Mouse (Mus musculus) forebrain, postnatal 0 days (tissue): ENCODE measurements at regions not wholly inside any gene's neighbourhood (a gene's known extent, or its start where the extent isn't known, plus 50 kb on each side); places are given as distances from the start of the nearest gene placed in this dataset.

Source experiments
- ATAC-seq: fragments of 200-750 bp; cut with Nextera tagmentation; 2 replicates; pipeline ENCODE4 v1.8.0; 2017; ENCODE audit warnings: mild to moderate bottlenecking, moderate library complexity
- DNase-seq: peaks from one replicate; pipeline ENCODE4 v3.0.0-alpha.2; 2015
- H3K27ac ChIP-seq: fragments of 300-500 bp; sonication (generic); 2 replicates; pipeline ENCODE4 v1.5.1; 2014; ENCODE audit warnings: low read depth, mild to moderate bottlenecking, antibody characterized with exemption, low read length, moderate library complexity, mixed read lengths
- H3K27me3 ChIP-seq: fragments of 300-500 bp; sonication (generic); 2 replicates; pipeline ENCODE4 v1.6.1; 2014; ENCODE audit warnings: mild to moderate bottlenecking, low read length, mixed read lengths; ENCODE audit not compliant: insufficient read depth
- H3K36me3 ChIP-seq: fragments of 300-500 bp; sonication (generic); 2 replicates; pipeline ENCODE4 v1.6.1; 2014; ENCODE audit warnings: mild to moderate bottlenecking, moderate library complexity; ENCODE audit not compliant: insufficient read depth
- H3K4me1 ChIP-seq: fragments of 300-500 bp; sonication (generic); 2 replicates; pipeline ENCODE4 v1.6.1; 2014; ENCODE audit warnings: antibody characterized with exemption; ENCODE audit not compliant: insufficient read depth
- H3K4me2 ChIP-seq: fragments of 300-500 bp; sonication (generic); 2 replicates; pipeline ENCODE4 v1.6.1; 2014; ENCODE audit warnings: low read depth, mild to moderate bottlenecking, moderate library complexity
- H3K4me3 ChIP-seq: fragments of 300-500 bp; sonication (generic); 2 replicates; pipeline ENCODE4 v1.5.1; 2014; ENCODE audit warnings: low read depth, low read length, mixed read lengths
- H3K9ac ChIP-seq: fragments of 300-500 bp; sonication (generic); 2 replicates; pipeline ENCODE4 v1.6.1; 2014; ENCODE audit warnings: mild to moderate bottlenecking
- H3K9me3 ChIP-seq: fragments of 300-500 bp; sonication (generic); 2 replicates; pipeline ENCODE4 v1.6.1; 2016; ENCODE audit warnings: low read length
- CTCF ChIP-seq: sonication (generic); IDR thresholded peaks from 2 replicates; pipeline ENCODE4 v1.5.1; 2016; ENCODE audit warnings: antibody characterized with exemption, control low read depth, low read depth
- WGBS: fragments of 180-500 bp; shearing (Covaris S2); extraction: QIAGEN DNeasy Blood & Tissue Kit; methylation state at CpG from one replicate; pipeline ENCODE4 v1.1.7; 2014; 5-methylcytosine and 5-hydroxymethylcytosine counted together

DNA sequence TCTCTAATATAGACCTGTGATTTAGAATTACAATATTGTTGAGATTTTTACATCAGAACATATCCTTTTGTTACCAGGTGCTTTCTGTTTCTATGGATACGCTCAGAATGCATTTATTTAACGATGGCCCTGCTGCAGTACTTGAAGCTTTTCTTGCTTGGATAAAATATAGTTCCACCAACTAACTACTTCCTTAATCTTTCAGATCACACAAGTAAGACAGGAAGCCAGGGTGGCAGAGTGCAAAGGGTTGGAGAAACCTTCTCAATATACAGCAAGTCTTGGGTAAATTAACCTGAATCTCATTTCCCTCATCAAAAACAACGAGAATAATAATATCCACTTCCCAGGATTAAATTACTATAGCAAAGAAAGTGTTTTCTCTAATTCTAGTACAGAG lies 193.1 kb upstream of the Acvr2a start:
- H3K4me2 ChIP-seq, result no peak overlapping the region
- no peaks in the 10 kb centered on the region for H3K27me3 ChIP-seq
- no peak overlapping the region for H3K27ac ChIP-seq
- no peaks in the 10 kb centered on the region for H3K36me3 ChIP-seq
- no peak overlapping the region for H3K4me3 ChIP-seq
- DNase-seq, result no peak
- H3K9me3 ChIP-seq, result no peaks in the 10 kb centered on the region
- no peak for TF ChIP-seq CTCF
- H3K9ac ChIP-seq, result no peak overlapping the region
- 43% methylated on average over 3 of the region's 3 CpGs for WGBS
- no peaks in the 10 kb centered on the region for H3K4me1 ChIP-seq
- ATAC-seq, result no peak

DNA sequence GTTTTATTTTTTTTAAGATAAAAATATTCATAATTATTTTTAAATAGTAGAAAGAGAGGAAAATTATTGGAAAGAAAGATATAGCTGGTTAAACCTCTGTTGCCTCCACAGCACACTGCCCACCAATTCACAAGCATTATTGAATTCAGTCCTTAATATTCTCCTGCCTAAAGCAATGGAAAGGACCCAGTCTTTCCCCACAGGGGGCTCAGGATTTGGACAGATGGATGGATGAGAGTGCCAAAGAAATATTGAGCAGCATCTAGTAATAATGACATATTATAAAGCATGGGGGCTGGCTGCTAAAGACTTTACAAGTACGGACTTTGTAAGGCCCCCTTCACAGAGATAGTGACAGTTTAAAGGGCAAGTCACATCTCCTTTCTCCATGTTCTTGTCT lies 191.6 kb upstream of the Acvr2a start:
- 70% methylated on average over 1 of the region's 1 CpGs for WGBS
- ATAC-seq (no peak), DNase-seq (no peak)

DNA sequence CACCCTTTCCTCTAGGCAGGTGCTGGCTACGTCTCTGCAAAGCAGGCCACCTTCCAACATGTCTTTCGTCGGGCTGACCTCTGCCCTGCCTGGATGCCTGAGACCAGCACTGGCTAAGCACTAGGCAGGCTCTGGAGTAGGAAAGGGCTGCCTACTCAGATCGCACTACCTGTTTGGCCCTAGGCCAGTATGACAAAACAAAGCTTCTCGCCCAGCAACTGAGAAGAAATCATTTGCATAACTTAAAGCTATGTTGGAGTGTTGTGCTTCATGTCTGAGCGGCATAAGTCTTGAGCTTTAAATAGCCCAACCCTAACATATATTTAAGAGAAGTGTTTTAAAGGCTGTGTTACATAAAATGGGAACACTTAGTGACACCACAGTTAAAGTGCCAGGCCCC lies 189.9 kb upstream of the Acvr2a start:
- no peaks in the 10 kb centered on the region for H3K27me3 ChIP-seq
- TF ChIP-seq CTCF, result no peak
- no peak overlapping the region for H3K4me3 ChIP-seq
- H3K27ac ChIP-seq, result no peak overlapping the region
- DNase-seq (no peak), ATAC-seq (peak; percentile 33; the same call in 1 of the 2 replicates)
- no peak overlapping the region for H3K9ac ChIP-seq
- H3K4me2 ChIP-seq, result no peak overlapping the region
- 43% methylated on average over 6 of the region's 6 CpGs for WGBS
- no peaks in the 10 kb centered on the region for H3K9me3 ChIP-seq
- no peaks in the 10 kb centered on the region for H3K36me3 ChIP-seq
- no peaks in the 10 kb centered on the region for H3K4me1 ChIP-seq

More for the DNA sequence above, 191.6 kb upstream of the Acvr2a start:
- H3K27me3 ChIP-seq, result no peaks in the 10 kb centered on the region
- no peak overlapping the region for H3K27ac ChIP-seq
- H3K36me3 ChIP-seq, result no peaks in the 10 kb centered on the region
- no peak overlapping the region for H3K9ac ChIP-seq
- H3K4me3 ChIP-seq, result no peak overlapping the region
- no peaks in the 10 kb centered on the region for H3K9me3 ChIP-seq
- no peak for TF ChIP-seq CTCF
- H3K4me1 ChIP-seq, result no peaks in the 10 kb centered on the region
- no peak overlapping the region for H3K4me2 ChIP-seq

DNA sequence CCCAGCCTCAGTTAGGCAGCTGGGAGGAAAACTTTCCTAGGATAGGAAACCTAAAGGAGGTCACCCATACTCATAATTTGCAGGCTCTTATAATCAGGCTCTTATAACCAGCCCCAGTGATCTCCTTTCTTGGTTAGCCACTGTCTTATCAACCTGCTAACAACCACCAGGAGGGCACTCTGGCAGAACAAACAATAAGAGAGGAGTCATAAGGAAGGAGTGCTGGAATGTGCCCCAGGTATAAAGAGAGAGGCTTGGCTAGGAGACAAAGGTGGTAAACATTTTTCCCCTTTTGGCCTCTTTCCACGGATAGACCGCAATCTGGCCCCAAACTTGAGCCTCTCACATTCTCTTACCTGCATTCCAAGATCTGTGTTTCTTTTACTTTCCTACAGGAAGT lies 189.4 kb upstream of the Acvr2a start:
- WGBS, result 83% methylated on average over 2 of the region's 2 CpGs
- ATAC-seq (no peak), DNase-seq (no peak)
- no peak overlapping the region for H3K27ac ChIP-seq
- H3K4me2 ChIP-seq, result no peak overlapping the region
- H3K27me3 ChIP-seq, result no peaks in the 10 kb centered on the region
- no peak overlapping the region for H3K9ac ChIP-seq
- TF ChIP-seq CTCF, result no peak
- H3K4me3 ChIP-seq, result no peak overlapping the region
- no peaks in the 10 kb centered on the region for H3K4me1 ChIP-seq
- H3K9me3 ChIP-seq, result no peaks in the 10 kb centered on the region
- no peaks in the 10 kb centered on the region for H3K36me3 ChIP-seq

DNA sequence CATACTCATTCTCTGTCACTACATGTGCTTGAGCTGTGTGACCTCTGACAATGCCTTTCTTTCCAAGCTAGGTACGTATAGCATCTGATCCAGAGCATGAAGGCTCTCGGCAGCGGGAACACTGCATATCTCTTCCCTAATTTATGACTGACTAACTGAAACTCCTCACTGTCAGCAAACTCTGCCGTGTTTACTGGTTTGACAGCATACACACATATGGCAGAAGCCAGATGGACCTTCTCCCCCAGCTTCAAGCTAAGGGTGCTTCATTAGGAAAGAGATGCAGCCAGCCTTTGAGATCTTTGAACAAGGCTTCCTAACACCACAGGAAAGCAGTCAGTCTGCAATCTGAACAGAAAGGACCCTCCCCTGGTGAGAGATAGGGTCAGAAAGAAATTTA lies 186.9 kb upstream of the Acvr2a start:
- 63% methylated on average over 4 of the region's 4 CpGs for WGBS
- H3K4me1 ChIP-seq, result no peaks in the 10 kb centered on the region
- no peak overlapping the region for H3K9ac ChIP-seq
- ATAC-seq, result peak; percentile 73
- H3K4me2 ChIP-seq, result no peak overlapping the region
- no peak for TF ChIP-seq CTCF
- H3K27me3 ChIP-seq, result no peaks in the 10 kb centered on the region
- H3K9me3 ChIP-seq, result no peaks in the 10 kb centered on the region
- DNase-seq, result peak; percentile 57
- no peak overlapping the region for H3K4me3 ChIP-seq
- no peaks in the 10 kb centered on the region for H3K36me3 ChIP-seq
- H3K27ac ChIP-seq, result no peak overlapping the region

DNA sequence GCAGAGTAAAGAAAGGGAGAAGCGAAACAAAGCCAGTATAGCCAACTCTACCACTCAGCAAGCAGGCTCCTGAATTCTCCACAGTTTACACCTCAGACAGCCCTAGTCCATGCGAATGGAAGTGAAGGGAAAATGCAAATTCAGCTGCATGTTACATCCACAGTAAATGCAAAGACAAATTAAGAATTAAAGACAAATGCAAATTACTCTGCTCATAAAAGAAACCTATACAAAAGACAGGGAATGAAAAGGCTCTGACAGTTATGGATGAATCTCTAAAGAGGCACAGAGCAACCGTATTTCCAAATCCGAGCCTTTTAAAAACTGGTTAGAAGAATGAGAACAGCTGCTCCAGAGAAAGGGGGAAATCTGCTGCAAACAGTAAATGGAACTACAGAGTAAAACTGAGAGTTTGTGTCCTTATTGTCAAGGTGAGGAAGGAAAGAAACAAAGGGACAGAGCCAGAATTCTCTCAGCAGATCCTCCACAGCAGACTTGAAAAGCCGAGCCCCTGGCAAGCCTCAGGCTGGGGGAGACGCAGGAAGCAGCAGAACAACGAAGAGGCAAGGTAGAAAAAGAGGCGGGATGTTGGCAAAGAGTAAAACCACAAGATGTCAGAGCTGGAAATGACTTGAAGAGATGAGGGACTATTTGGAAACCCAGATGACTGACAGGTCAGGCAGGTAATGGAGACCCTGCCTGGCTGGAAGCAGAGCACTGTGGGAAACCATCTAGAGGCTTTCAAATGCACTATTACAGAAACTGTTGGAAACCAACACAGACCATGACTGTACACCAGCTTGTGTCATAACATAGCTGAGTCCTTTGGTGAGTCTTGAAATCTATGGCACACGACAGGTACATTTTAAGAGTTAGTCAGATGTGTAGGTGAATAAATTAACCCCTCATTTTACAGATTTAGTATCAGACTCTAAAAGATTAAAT lies 184.5 kb upstream of the Acvr2a start:
- Histone ChIP-seq H3K4me3 (no peak overlapping the region), H3K9me3 (no peaks in the 10 kb centered on the region), H3K36me3 (no peaks in the 10 kb centered on the region), H3K4me1 (no peaks in the 10 kb centered on the region), H3K9ac (no peak overlapping the region; the same call in 1 of the 2 replicates), H3K4me2 (no peak overlapping the region), H3K27ac (no peak overlapping the region), H3K27me3 (no peaks in the 10 kb centered on the region)
- 26% methylated on average over 9 of the region's 9 CpGs for whole genome bisulfite sequencing
- DNase-seq, result peak; percentile 29
- ATAC-seq, result peak; percentile 54; the same call in 1 of the 2 replicates
- no peak for TF ChIP-seq CTCF

DNA sequence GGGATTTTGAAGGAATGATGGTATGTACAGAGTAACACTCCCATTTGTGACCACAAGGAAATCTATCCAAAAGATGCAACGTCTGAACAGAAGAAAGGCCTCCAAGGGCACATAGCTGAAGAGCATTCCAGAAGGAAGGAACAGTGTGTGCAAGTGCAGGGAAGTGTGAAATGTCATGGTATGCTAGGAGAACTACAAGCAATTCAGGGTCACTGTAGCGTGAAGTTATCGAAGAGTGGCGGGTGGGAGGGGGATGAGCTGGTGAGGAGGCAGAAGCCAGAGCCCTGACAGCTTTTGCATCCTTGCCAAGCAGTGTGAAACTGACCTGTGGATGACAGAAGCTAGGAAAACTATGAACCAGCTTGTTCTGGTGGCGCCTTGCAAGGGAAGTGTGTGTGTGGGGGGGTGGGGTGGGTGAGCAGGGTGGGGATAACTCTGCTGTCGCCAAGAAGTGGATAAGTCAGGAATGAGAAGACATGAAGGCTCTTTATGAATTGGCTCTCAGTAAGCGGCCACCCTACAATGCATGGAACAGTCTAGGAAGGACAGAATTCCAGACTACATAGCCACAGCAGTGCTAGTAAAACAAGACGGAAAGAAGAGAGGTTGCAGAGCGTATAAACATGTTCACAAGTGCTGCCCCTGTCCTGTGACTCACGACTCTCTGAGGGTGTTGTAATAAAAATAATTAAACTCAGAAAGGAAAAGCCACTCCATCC lies 179.3 kb upstream of the Acvr2a start:
- Histone ChIP-seq H3K4me1 (no peaks in the 10 kb centered on the region), H3K9ac (no peak overlapping the region), H3K36me3 (no peaks in the 10 kb centered on the region), H3K4me3 (no peak overlapping the region), H3K9me3 (no peaks in the 10 kb centered on the region), H3K27me3 (no peaks in the 10 kb centered on the region), H3K27ac (no peak overlapping the region), H3K4me2 (no peak overlapping the region)
- no peak for DNase-seq
- 42% methylated on average over 10 of the region's 10 CpGs for WGBS
- TF ChIP-seq CTCF, result no peak
- no peak for ATAC-seq
